Mouse (Mus musculus) thymus, adult 2 months (tissue): ENCODE measurements at regions not wholly inside any gene's neighbourhood (a gene's known extent, or its start where the extent isn't known, plus 50 kb on each side); places are given as distances from the start of the nearest gene placed in this dataset.

Experiments used
- CTCF ChIP-seq: fragments of 200-500 bp; IDR thresholded peaks from 2 replicates; pipeline ENCODE4 v1.5.1; 2012; ENCODE audit warnings: mild to moderate bottlenecking, control low read depth, low read length, moderate library complexity, borderline replicate concordance; ENCODE audit not compliant: control insufficient read depth, poor library complexity, insufficient read depth; ENCODE audit errors: extremely low read depth
- POLR2A ChIP-seq: fragments of 200-500 bp; IDR thresholded peaks from 2 replicates; pipeline ENCODE4 v1.6.1; 2012; ENCODE audit warnings: mild to moderate bottlenecking, low read length, control low read depth, moderate library complexity; ENCODE audit not compliant: control insufficient read depth, poor library complexity, insufficient read depth; ENCODE audit errors: extremely low read depth

- TF ChIP-seq CTCF (no peak), POLR2A (no peak)
These were observed 137.3 kb upstream of the Azi2 start for GRCm38 (mm10) chr9:117903025-117903424.
